Mouse (Mus musculus): ENCODE data around the gene Tnfrsf18.

DNA sequence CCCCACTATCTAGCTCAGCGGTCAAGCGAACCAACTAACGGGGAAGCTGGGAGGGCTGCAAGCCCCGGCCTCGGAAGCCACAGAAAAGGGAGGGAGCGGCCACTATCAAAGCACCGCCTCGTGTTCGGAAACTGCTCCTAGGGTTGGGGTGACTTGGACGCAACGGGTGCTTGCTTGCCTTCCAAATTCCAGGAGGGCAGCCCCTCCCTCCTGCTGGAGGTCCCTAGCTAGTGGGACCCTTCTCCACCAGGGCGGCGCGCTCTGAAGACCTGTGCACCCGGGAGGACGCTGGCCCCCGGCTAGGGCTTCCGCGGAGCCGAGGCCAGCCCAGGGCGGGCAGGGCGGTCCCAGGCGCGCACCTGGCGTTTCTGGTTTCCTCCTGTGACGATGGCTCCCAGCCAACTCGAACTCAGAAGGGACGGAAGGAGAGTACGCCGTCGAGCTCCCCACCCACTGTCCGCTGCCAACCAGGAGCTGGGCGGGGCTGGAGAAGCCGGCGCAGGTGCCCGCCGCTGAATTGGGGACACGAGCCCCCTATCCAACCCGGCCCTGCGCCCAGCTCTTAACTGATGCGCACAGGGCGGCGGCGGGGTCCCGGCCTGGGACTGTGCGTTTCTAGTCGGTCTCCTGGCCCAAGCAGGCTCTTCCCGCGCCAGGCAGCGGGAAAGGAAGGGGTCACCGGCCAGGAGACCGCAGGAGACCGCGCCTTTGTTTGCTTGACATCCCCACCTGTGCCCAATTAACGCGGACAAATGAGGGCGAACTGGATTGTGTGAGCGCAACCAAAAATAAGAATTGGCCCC lies 51.7 kb downstream of the Tnfrsf18 start:
- TF ChIP-seq POLR2A (IDR thresholded peaks at IDR 0.05; ENCODE audit: control insufficient read depth in 1 of 2, insufficient read depth in 1 of 2, low read depth in 1 of 2, low read length in 2 of 2, poor library complexity in 1 of 2) = peak in 1 of 2 experiments; percentile 52; a peak in 2 of 4 replicates
- peak; percentile 65 for TF ChIP-seq MAX (IDR thresholded peaks at IDR 0.05; ENCODE audit: low read length)
- peak in 2 of 3 experiments; percentile 13 to 32; a peak in 4 of 6 replicates for TF ChIP-seq CTCF (IDR thresholded peaks at IDR 0.05 in 2 of 3, conservative IDR thresholded peaks at IDR 0.05 in 1 of 3; ENCODE audit: control insufficient read depth in 1 of 3, insufficient read depth in 1 of 3, low read depth in 2 of 3, low read length in 3 of 3, poor library complexity in 1 of 3, severe bottlenecking in 1 of 3)
- TF ChIP-seq USF1 (IDR thresholded peaks at IDR 0.05; ENCODE audit: low read depth, low read length) = no peak
- TF ChIP-seq EP300 (IDR thresholded peaks at IDR 0.05; ENCODE audit: low read depth in 1 of 2, low read length in 2 of 2) = no peak; a peak in 1 of 4 replicates
- TF ChIP-seq POLR2AphosphoS2 (IDR thresholded peaks at IDR 0.05; ENCODE audit: low read length) = no peak
- TF ChIP-seq RCOR1 (IDR thresholded peaks at IDR 0.05; ENCODE audit: low read depth, low read length) = no peak
